Mouse (Mus musculus) brain, embryonic 14.5 days (tissue): ENCODE data around the gene Bud13. TPM values are rescaled to one million over a fixed set of nuclear protein-coding genes. Genes with fewer than 3 reads are reported as not detected.
"Not testable (repeated sequence)": the region's sequence is repeated elsewhere in the genome, so short reads cannot be mapped to it uniquely, and the experiment has no call there.

Source experiments
- DNase-seq: peaks from one replicate; pipeline ENCODE4 v3.0.0-alpha.2; 2011; ENCODE audit warnings: low read depth
- CTCF ChIP-seq: fragments of 200-500 bp; IDR thresholded peaks from 2 replicates; pipeline ENCODE4 v1.5.1; 2012; ENCODE audit warnings: inconsistent platforms, mild to moderate bottlenecking, moderate library complexity, borderline replicate concordance; ENCODE audit not compliant: insufficient read depth, insufficient read length; ENCODE audit errors: extremely low read depth
- POLR2A ChIP-seq: fragments of 200-500 bp; IDR thresholded peaks from 2 replicates; pipeline ENCODE4 v1.6.1; 2012; ENCODE audit warnings: mild to moderate bottlenecking, inconsistent platforms, borderline replicate concordance; ENCODE audit not compliant: poor library complexity, insufficient read depth, insufficient read length, severe bottlenecking; ENCODE audit errors: extremely low read depth
- polyA plus RNA-seq: library from polyadenylated mRNA; depleted of rRNA; stranded (reverse); fragments of >200 nt; gene quantifications from 2 replicates; pipeline ENCODE4 v1.2.3, GENCODE M21; 2012; rRNA removed

Bud13 gene
- polyA plus RNA-seq, 1 experiment: 15.8 TPM

GRCm38 (mm10) chr9:46329250-46329648, 46.4 kb downstream of the Bud13 start:
- TF ChIP-seq POLR2A (no peak), CTCF (no peak)
- DNase-seq: no peak

GRCm38 (mm10) chr9:46329801-46330585, 47.2 kb downstream of the Bud13 start:
- DNase-seq: peak; percentile 45
- TF ChIP-seq POLR2A (no peak), CTCF (peak; percentile 29; the same call in 1 of the 2 replicates)

GRCm38 (mm10) chr9:46330586-46330895, 47.7 kb downstream of the Bud13 start:
- DNase-seq: no peak
- TF ChIP-seq CTCF: no peak
- no peak for TF ChIP-seq POLR2A

- DNase-seq: no peak
- TF ChIP-seq POLR2A (no peak), CTCF (no peak)
These were observed 48.5 kb downstream of the Bud13 start for GRCm38 (mm10) chr9:46331301-46331700.

- DNase-seq: no peak
- TF ChIP-seq CTCF: no peak
- TF ChIP-seq POLR2A: no peak
These were observed 51.7 kb downstream of the Bud13 start for GRCm38 (mm10) chr9:46334471-46335025.

GRCm38 (mm10) chr9:46335461-46335995, 52.7 kb downstream of the Bud13 start:
- no peak for DNase-seq
- TF ChIP-seq CTCF: no peak
- no peak for TF ChIP-seq POLR2A

- DNase-seq: not testable (repeated sequence)
These were observed 53.5 kb downstream of the Bud13 start for GRCm38 (mm10) chr9:46336294-46336693.

- TF ChIP-seq POLR2A (no peak), CTCF (no peak)
- DNase-seq: peak; percentile 52
These were observed 54.5 kb downstream of the Bud13 start for GRCm38 (mm10) chr9:46337331-46337730.

- TF ChIP-seq POLR2A (no peak), CTCF (no peak)
- DNase-seq: peak; percentile 92
These were observed 55.1 kb downstream of the Bud13 start for GRCm38 (mm10) chr9:46337852-46338291.

- peak; percentile 58 for DNase-seq
- TF ChIP-seq CTCF (no peak), POLR2A (no peak)
These were observed 55.6 kb downstream of the Bud13 start for GRCm38 (mm10) chr9:46338384-46338783.

- no peak for DNase-seq
- no peak for TF ChIP-seq CTCF
- no peak for TF ChIP-seq POLR2A
These were observed 56.3 kb downstream of the Bud13 start for GRCm38 (mm10) chr9:46339051-46339652.

- no peak for DNase-seq
- TF ChIP-seq CTCF (no peak), POLR2A (no peak)
These were observed 63.3 kb downstream of the Bud13 start for GRCm38 (mm10) chr9:46345887-46346665.

Other genes with a start within 250 kb of the Bud13 start
- gene Apoa1, start 54.4 kb upstream of the Bud13 start, polyA plus RNA-seq: 3.0 and 4.5 TPM in 2 replicates
- 0.23 TPM in 1 of 2 replicates, not detected in the other for gene Apoc3, start 47.4 kb upstream of the Bud13 start, polyA plus RNA-seq
- gene Apoa4, start 42.3 kb upstream of the Bud13 start, polyA plus RNA-seq: 0.19 and 0.26 TPM in 2 replicates
- not detected in 2 replicates for gene Apoa5, start 14.4 kb upstream of the Bud13 start, polyA plus RNA-seq
- 37.3 and 39.1 TPM in 2 replicates for gene Zpr1, start 9.9 kb upstream of the Bud13 start, polyA plus RNA-seq
- not detected in 2 replicates for gene 4931429L15Rik, start 37.0 kb downstream of the Bud13 start, polyA plus RNA-seq